Mouse (Mus musculus) testis, adult 2 months (tissue): ENCODE measurements around the gene 4933402D24Rik.

ENCODE experiments used
- CTCF ChIP-seq: fragments of 200-500 bp; IDR thresholded peaks from 2 replicates; pipeline ENCODE4 v1.5.1; 2012; ENCODE audit warnings: low read depth, mild to moderate bottlenecking, inconsistent platforms, low read length, moderate library complexity; ENCODE audit not compliant: control insufficient read depth, insufficient read depth, insufficient replicate concordance
- POLR2A ChIP-seq: fragments of 200-500 bp; IDR thresholded peaks from 2 replicates; pipeline ENCODE4 v1.6.1; 2012; ENCODE audit warnings: low read depth, mild to moderate bottlenecking, inconsistent platforms, low read length, moderate library complexity; ENCODE audit not compliant: control insufficient read depth

- TF ChIP-seq CTCF (no peak), POLR2A (no peak)
These were observed 39.3 kb downstream of the 4933402D24Rik start for GRCm38 (mm10) chr1:63729796-63730195.
